In the genomic region with DNA sequence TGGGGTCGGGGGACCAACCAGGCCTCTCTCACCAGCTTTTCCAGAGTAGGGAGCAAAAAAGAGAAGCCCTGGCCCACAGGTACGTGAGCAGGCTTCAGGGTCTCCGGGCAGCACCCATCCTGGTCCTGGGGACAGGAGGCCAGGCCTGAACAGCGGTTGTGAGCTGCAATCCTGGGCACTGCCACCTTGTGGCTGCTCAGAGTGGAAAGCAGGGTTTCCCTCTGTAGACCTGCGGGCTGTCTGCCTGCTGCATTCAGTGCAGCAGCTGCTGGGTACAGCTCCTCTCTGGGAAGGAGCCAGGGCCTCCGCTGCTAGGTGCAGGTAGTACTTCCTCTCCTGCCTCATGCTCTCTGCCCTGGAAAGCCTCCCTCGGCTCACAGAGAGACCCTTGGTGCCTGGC, we compare ENCODE assay signal across 8 mouse cellular contexts. TPM values are rescaled to one million over a fixed set of nuclear protein-coding genes. Genes with fewer than 3 reads are reported as not detected.
DNase-seq lines count a peak whose midpoint lies in the region; ATAC-seq lines count a peak whose summit lies in the region.

No protein-coding gene starts in this region.

- 58% methylated on average over 7 of the region's 7 CpGs for WGBS in heart, embryonic 10.5 days
- 51% methylated on average over 7 of the region's 7 CpGs for WGBS in hindbrain, embryonic 11.5 days

- no peak overlapping the region for H3K27ac ChIP-seq in heart, embryonic 10.5 days
- no peak overlapping the region for H3K27ac ChIP-seq in hindbrain, embryonic 11.5 days (ENCODE audit: low read depth, low read length)

- intact Hi-C loops in heart, postnatal 10 days (cut with DNase I), result no loop called here

- DNase-seq in heart, postnatal 10 days, result peak; percentile 30 to 48
- DNase-seq in heart, embryonic 10.5 days (ENCODE audit: low spot score), result no peak
- peak; percentile 43 for DNase-seq in A20 (ENCODE audit: low read depth, low spot score)
- peak; percentile 82 for DNase-seq in brain, adult 2 months (ENCODE audit: low read depth, low spot score)
- peak; percentile 51 for DNase-seq in hindbrain, embryonic 11.5 days (ENCODE audit: low spot score)
- peak; percentile 39 for DNase-seq in lung, postnatal 14 days
- DNase-seq in thymus, postnatal 36 days, result peak; percentile 25 to 30

- H3K27me3 ChIP-seq in heart, embryonic 10.5 days (ENCODE audit: insufficient read depth, poor library complexity, severe bottlenecking), result no peaks in the 10 kb centered on the region
- no peaks in the 10 kb centered on the region for H3K27me3 ChIP-seq in hindbrain, embryonic 11.5 days (ENCODE audit: control insufficient read depth, insufficient read depth, low read length)

- no peak overlapping the region for H3K4me2 ChIP-seq in hindbrain, embryonic 11.5 days (replicated peaks; ENCODE audit: low read depth, low read length)

- H3K4me1 ChIP-seq in heart, embryonic 10.5 days, result peaks cover 12% of the 10 kb centered on the region; the same call in 1 of the 2 replicates
- no peaks in the 10 kb centered on the region for H3K4me1 ChIP-seq in hindbrain, embryonic 11.5 days (replicated peaks; ENCODE audit: control insufficient read depth, insufficient read depth, low read length)

- H3K9ac ChIP-seq in hindbrain, embryonic 11.5 days (ENCODE audit: low read depth, low read length), result no peak overlapping the region

- H3K36me3 ChIP-seq in heart, embryonic 10.5 days, result peaks cover 44% of the 10 kb centered on the region
- H3K36me3 ChIP-seq in hindbrain, embryonic 11.5 days (ENCODE audit: control insufficient read depth, insufficient read depth, low read length), result 0 out of 2 replicates have a peak, but pooled peaks cover 3% of the 10 kb centered on the region

- no peak for ATAC-seq in hindbrain, embryonic 11.5 days (ENCODE audit: low FRiP score)
- ATAC-seq in monocyte, adult 5-6 weeks (replicated peaks; ENCODE audit: insufficient number of reproducible peaks, low FRiP score, low TSS enrichment, poor library complexity, severe bottlenecking), result no peak

- no peak overlapping the region for H3K4me3 ChIP-seq in heart, embryonic 10.5 days
- H3K4me3 ChIP-seq in hindbrain, embryonic 11.5 days (ENCODE audit: low read depth, low read length), result no peak overlapping the region

- H3K9me3 ChIP-seq in heart, embryonic 10.5 days, result no peaks in the 10 kb centered on the region
- H3K9me3 ChIP-seq in hindbrain, embryonic 11.5 days (ENCODE audit: control insufficient read depth, low read length), result no peaks in the 10 kb centered on the region

RNA-seq across cellular contexts. Expression of a gene that starts 19.0 kb away (rescaled TPM):
- total RNA-seq in heart, postnatal 10 days (2021), result under 1 TPM; 0.12 to 0.25 TPM
- polyA plus RNA-seq in heart, embryonic 10.5 days (2016; fragmentation: Nextera tagmentation; extraction: Ambion mirVana), result 0.59 and 0.67 TPM in 2 replicates
- 0.99 and 1.3 TPM in 2 replicates for polyA plus RNA-seq in hindbrain, embryonic 11.5 days (2014; fragmentation: Nextera tagmentation; extraction: Ambion mirVana)
- 1.6 to 2.7 TPM (median 2.3 TPM) in 3 replicates for total RNA-seq in monocyte, adult 5-6 weeks (2017)
